Mouse (Mus musculus) limb, embryonic 13.5 days (tissue): ENCODE measurements around the gene Smad6. TPM values are rescaled to one million over a fixed set of nuclear protein-coding genes. Genes with fewer than 3 reads are reported as not detected.
A peak's percentile ranks its signal among the peaks of the same experiment; 100 is the strongest.

Experiments used
- ATAC-seq: fragments of 200-750 bp; cut with Nextera tagmentation; 2 replicates; pipeline ENCODE4 v1.8.0; 2017; ENCODE audit warnings: low read depth, moderate number of reproducible peaks, moderate TSS enrichment; ENCODE audit not compliant: low FRiP score
- H3K27ac ChIP-seq: fragments of 300-500 bp; sonication (generic); 2 replicates; pipeline ENCODE4 v1.5.1; 2015; ENCODE audit warnings: inconsistent platforms, mild to moderate bottlenecking, moderate library complexity
- H3K27me3 ChIP-seq: fragments of 300-500 bp; sonication (generic); 2 replicates; pipeline ENCODE4 v1.6.1; 2015; ENCODE audit warnings: mild to moderate bottlenecking, inconsistent platforms
- H3K36me3 ChIP-seq: fragments of 300-500 bp; sonication (generic); 2 replicates; pipeline ENCODE4 v1.6.1; 2015; ENCODE audit warnings: inconsistent platforms, mild to moderate bottlenecking, moderate library complexity
- H3K4me1 ChIP-seq: fragments of 300-500 bp; sonication (generic); 2 replicates; pipeline ENCODE4 v1.6.1; 2015; ENCODE audit warnings: inconsistent platforms
- H3K4me2 ChIP-seq: fragments of 300-500 bp; sonication (generic); replicated peaks from 2 replicates; pipeline ENCODE4 v1.6.1; 2015; ENCODE audit warnings: inconsistent platforms, mild to moderate bottlenecking, moderate library complexity
- H3K4me3 ChIP-seq: fragments of 300-500 bp; sonication (generic); 2 replicates; pipeline ENCODE4 v1.5.1; 2015; ENCODE audit warnings: moderate library complexity, mild to moderate bottlenecking, inconsistent platforms
- H3K9ac ChIP-seq: fragments of 300-500 bp; sonication (generic); 2 replicates; pipeline ENCODE4 v1.6.1; 2015; ENCODE audit warnings: mild to moderate bottlenecking, inconsistent platforms
- H3K9me3 ChIP-seq: fragments of 300-500 bp; sonication (generic); 2 replicates; pipeline ENCODE4 v1.6.1; 2016; ENCODE audit warnings: inconsistent platforms
- WGBS: fragments of 180-500 bp; shearing (Covaris S2); methylation state at CpG from one replicate; pipeline ENCODE4 v1.1.7; 2015; 5-methylcytosine and 5-hydroxymethylcytosine counted together
- polyA plus RNA-seq: library from polyadenylated mRNA; unstranded; fragments of >200 nt; fragmentation: Nextera tagmentation; extraction: Ambion mirVana; gene quantifications from 2 replicates; pipeline ENCODE4 v1.2.1, GENCODE M21; 2015

Smad6 gene
- polyA plus RNA-seq, 1 experiment from 2014 or later, result 10.8 TPM

- H3K36me3 ChIP-seq, result peaks cover 8% of the 10 kb centered on the region
- H3K4me3 ChIP-seq, result peak overlapping the region; percentile 99
- ATAC-seq, result no peak
- H3K27ac ChIP-seq, result peak overlapping the region; percentile 99
- H3K9me3 ChIP-seq, result no peaks in the 10 kb centered on the region
- under 1% methylated on average over 81 of the region's 89 CpGs for WGBS
- H3K9ac ChIP-seq, result peak overlapping the region; percentile 100
- H3K27me3 ChIP-seq, result no peaks in the 10 kb centered on the region
- peak overlapping the region; percentile 91 for H3K4me2 ChIP-seq
- H3K4me1 ChIP-seq, result peaks cover 48% of the 10 kb centered on the region
Observed at GRCm38 (mm10) chr9:64020606-64021318, 1.1 kb downstream of the Smad6 start.

- Histone ChIP-seq H3K36me3 (peaks cover 8% of the 10 kb centered on the region), H3K4me2 (peak overlapping the region; percentile 91), H3K27ac (peak overlapping the region; percentile 99), H3K9me3 (no peaks in the 10 kb centered on the region), H3K9ac (peak overlapping the region; percentile 100), H3K4me1 (peaks cover 50% of the 10 kb centered on the region), H3K27me3 (no peaks in the 10 kb centered on the region), H3K4me3 (peak overlapping the region; percentile 99)
- ATAC-seq, result no peak
- under 1% methylated on average over 48 of the region's 50 CpGs for WGBS
Observed at GRCm38 (mm10) chr9:64020171-64020605, 1.7 kb downstream of the Smad6 start.

- Histone ChIP-seq H3K9me3 (no peaks in the 10 kb centered on the region), H3K27ac (peak overlapping the region; percentile 99; the same call in 1 of the 2 replicates), H3K4me1 (peaks cover 59% of the 10 kb centered on the region), H3K27me3 (no peaks in the 10 kb centered on the region), H3K4me3 (peak overlapping the region; percentile 99), H3K9ac (peak overlapping the region; percentile 100), H3K36me3 (peaks cover 12% of the 10 kb centered on the region), H3K4me2 (peak overlapping the region; percentile 91)
- ATAC-seq, result no peak
- 3% methylated on average over 10 of the region's 10 CpGs for WGBS
Observed at GRCm38 (mm10) chr9:64019036-64019886, 2.6 kb downstream of the Smad6 start.

- Histone ChIP-seq H3K27ac (peak overlapping the region; percentile 99; the same call in 1 of the 2 replicates), H3K36me3 (peaks cover 22% of the 10 kb centered on the region), H3K4me3 (peak overlapping the region; percentile 99), H3K9me3 (no peaks in the 10 kb centered on the region), H3K9ac (peak overlapping the region; percentile 100), H3K4me1 (peaks cover 55% of the 10 kb centered on the region), H3K27me3 (no peaks in the 10 kb centered on the region), H3K4me2 (peak overlapping the region; percentile 91)
- ATAC-seq, result peak; percentile 46
- under 1% methylated on average over 23 of the region's 23 CpGs for WGBS
Observed at GRCm38 (mm10) chr9:64017861-64018793, 3.7 kb downstream of the Smad6 start.

- Histone ChIP-seq H3K36me3 (peaks cover 35% of the 10 kb centered on the region), H3K4me3 (peak overlapping the region; percentile 99), H3K27me3 (no peaks in the 10 kb centered on the region), H3K9ac (peak overlapping the region; percentile 100), H3K4me2 (peak overlapping the region; percentile 91), H3K4me1 (peaks cover 55% of the 10 kb centered on the region), H3K27ac (peak overlapping the region; percentile 73), H3K9me3 (peaks cover 7% of the 10 kb centered on the region)
- ATAC-seq, result no peak
- WGBS, result 3% methylated on average over 25 of the region's 25 CpGs
Observed at GRCm38 (mm10) chr9:64016648-64017400, 5.0 kb downstream of the Smad6 start.

- Histone ChIP-seq H3K4me1 (peaks cover 55% of the 10 kb centered on the region), H3K27ac (peak overlapping the region; percentile 73; the same call in 1 of the 2 replicates), H3K27me3 (no peaks in the 10 kb centered on the region), H3K4me3 (peak overlapping the region; percentile 99), H3K36me3 (peaks cover 42% of the 10 kb centered on the region), H3K9me3 (peaks cover 14% of the 10 kb centered on the region), H3K4me2 (peak overlapping the region; percentile 91), H3K9ac (no peak overlapping the region)
- 67% methylated on average over 7 of the region's 7 CpGs for WGBS
- ATAC-seq, result no peak
Observed at GRCm38 (mm10) chr9:64016092-64016491, 5.8 kb downstream of the Smad6 start.

- no peaks in the 10 kb centered on the region for H3K27me3 ChIP-seq
- H3K4me2 ChIP-seq, result no peak overlapping the region
- H3K36me3 ChIP-seq, result peaks cover 54% of the 10 kb centered on the region
- H3K9me3 ChIP-seq, result peaks cover 14% of the 10 kb centered on the region
- H3K9ac ChIP-seq, result peak overlapping the region; percentile 3; the same call in 1 of the 2 replicates
- WGBS, result 65% methylated on average over 6 of the region's 6 CpGs
- H3K27ac ChIP-seq, result no peak overlapping the region
- no peak for ATAC-seq
- peaks cover 55% of the 10 kb centered on the region for H3K4me1 ChIP-seq
- no peak overlapping the region for H3K4me3 ChIP-seq
Observed at GRCm38 (mm10) chr9:64014801-64015200, 7.1 kb downstream of the Smad6 start.

- ATAC-seq, result no peak
- H3K4me2 ChIP-seq, result no peak overlapping the region
Observed at GRCm38 (mm10) chr9:64011356-64011755, 10.5 kb downstream of the Smad6 start.

GRCm38 (mm10) chr9:64002981-64003380 lies 18.9 kb downstream of the Smad6 start:
- Histone ChIP-seq H3K4me2 (no peak overlapping the region), H3K4me1 (peaks cover 38% of the 10 kb centered on the region), H3K27me3 (no peaks in the 10 kb centered on the region), H3K9ac (no peak overlapping the region), H3K9me3 (no peaks in the 10 kb centered on the region), H3K4me3 (no peak overlapping the region), H3K27ac (no peak overlapping the region), H3K36me3 (peaks cover 97% of the 10 kb centered on the region)
- ATAC-seq, result no peak
- 86% methylated on average over 7 of the region's 7 CpGs for WGBS

More at GRCm38 (mm10) chr9:64011356-64011755, 10.5 kb downstream of the Smad6 start:
- no peak overlapping the region for H3K4me3 ChIP-seq
- H3K4me1 ChIP-seq, result peaks cover 24% of the 10 kb centered on the region
- H3K27ac ChIP-seq, result no peak overlapping the region
- H3K27me3 ChIP-seq, result no peaks in the 10 kb centered on the region
- H3K9me3 ChIP-seq, result peaks cover 14% of the 10 kb centered on the region
- H3K36me3 ChIP-seq, result peaks cover 83% of the 10 kb centered on the region
- WGBS, result 100% methylated on average over 1 of the region's 1 CpGs
- no peak overlapping the region for H3K9ac ChIP-seq

- H3K4me3 ChIP-seq, result no peak overlapping the region
- peaks cover 47% of the 10 kb centered on the region for H3K4me1 ChIP-seq
- 80% methylated on average over 7 of the region's 7 CpGs for WGBS
- no peaks in the 10 kb centered on the region for H3K9me3 ChIP-seq
- ATAC-seq, result no peak
- H3K27ac ChIP-seq, result peak overlapping the region; percentile 1; the same call in 1 of the 2 replicates
- H3K9ac ChIP-seq, result no peak overlapping the region
- H3K36me3 ChIP-seq, result peaks cover 93% of the 10 kb centered on the region
- H3K4me2 ChIP-seq, result no peak overlapping the region
- no peaks in the 10 kb centered on the region for H3K27me3 ChIP-seq
Observed at GRCm38 (mm10) chr9:64001081-64001480, 20.8 kb downstream of the Smad6 start.

- no peak for ATAC-seq
- Histone ChIP-seq H3K9ac (no peak overlapping the region), H3K27me3 (no peaks in the 10 kb centered on the region), H3K36me3 (peaks cover 91% of the 10 kb centered on the region), H3K4me3 (no peak overlapping the region), H3K4me1 (peaks cover 47% of the 10 kb centered on the region), H3K9me3 (no peaks in the 10 kb centered on the region), H3K27ac (no peak overlapping the region; the same call in 1 of the 2 replicates), H3K4me2 (no peak overlapping the region)
- 82% methylated on average over 5 of the region's 5 CpGs for WGBS
Observed at GRCm38 (mm10) chr9:64000085-64000484, 21.8 kb downstream of the Smad6 start.
